Mouse (Mus musculus): ENCODE data around the gene Lix1l. TPM values are rescaled to one million over a fixed set of nuclear protein-coding genes. Genes with fewer than 3 reads are reported as not detected.

Gene Lix1l
- polyA plus RNA-seq, 1 experiment, result 8.1 TPM

DNA sequence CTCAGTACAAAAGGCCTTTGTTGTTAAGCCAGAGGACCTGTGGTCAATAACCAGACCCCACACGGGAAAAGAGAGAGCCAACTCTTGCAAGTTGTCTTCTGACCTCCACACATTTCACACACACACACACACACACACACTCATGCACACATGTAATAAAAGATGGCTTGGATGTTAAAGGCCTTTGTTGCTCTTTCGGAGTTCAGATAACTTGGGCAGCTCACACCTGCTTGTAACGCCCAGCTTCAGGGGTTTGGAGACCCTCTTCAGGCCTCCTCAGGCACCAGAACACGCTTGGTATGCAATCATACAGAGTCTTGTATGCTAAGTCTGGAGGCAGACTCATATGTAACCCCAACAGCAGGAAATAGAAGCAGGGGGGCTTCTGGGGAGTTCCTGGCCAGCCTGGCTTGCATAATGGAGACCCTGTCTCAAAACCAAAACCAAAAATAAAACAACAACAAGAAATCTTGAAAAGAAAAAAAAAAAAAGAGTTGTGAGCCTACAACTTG, 21.7 kb upstream of the Lix1l start:
- Histone ChIP-seq H3K4me1 (ENCODE audit: control insufficient read depth, insufficient read depth, low read length) (peaks cover 29% of the 10 kb centered on the region), H3K4me3 (ENCODE audit: control insufficient read depth, low read depth, low read length) (no peak overlapping the region), H3K27me3 (ENCODE audit: control insufficient read depth, insufficient read depth, low read length) (no peaks in the 10 kb centered on the region), H3K36me3 (ENCODE audit: control insufficient read depth, insufficient read depth, low read length) (no peaks in the 10 kb centered on the region), H3K27ac (ENCODE audit: control insufficient read depth, insufficient read depth, low read depth, low read length) (no peak overlapping the region)
- no peak for TF ChIP-seq POLR2A (IDR thresholded peaks at IDR 0.05; ENCODE audit: control insufficient read depth, low read depth, low read length)
- TF ChIP-seq CTCF (IDR thresholded peaks at IDR 0.05; ENCODE audit: control insufficient read depth, insufficient read depth, insufficient replicate concordance, low read depth, low read length), result no peak

DNA sequence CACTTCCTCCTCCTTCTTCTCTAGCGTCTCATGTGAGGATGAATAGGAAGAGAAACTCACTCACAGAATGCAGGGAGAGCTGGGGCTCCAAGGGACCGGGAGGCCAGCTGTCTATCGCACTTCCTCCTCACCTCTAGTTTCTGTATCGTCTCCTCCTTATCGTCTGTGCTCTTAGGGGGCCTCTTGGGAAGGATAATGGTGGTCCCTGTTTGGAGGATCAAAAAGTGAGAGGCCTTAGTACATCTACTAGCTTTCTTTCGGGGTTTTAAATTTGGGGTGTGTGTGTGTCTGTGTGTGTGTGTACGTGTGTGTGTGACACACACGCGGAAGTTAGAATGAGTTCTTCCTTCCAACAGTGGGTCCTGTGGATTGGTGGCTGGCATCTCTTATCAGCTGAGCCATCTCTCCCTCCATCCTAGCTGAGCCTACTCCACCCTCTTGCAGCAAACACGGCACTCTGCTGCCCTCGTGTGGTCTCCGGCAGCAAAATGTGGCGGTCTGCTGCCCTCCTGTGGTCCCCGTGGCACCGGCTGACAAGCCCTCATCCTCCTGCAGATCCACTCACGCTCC, 21.0 kb upstream of the Lix1l start:
- Histone ChIP-seq H3K27me3 (ENCODE audit: control insufficient read depth, insufficient read depth, low read length) (no peaks in the 10 kb centered on the region), H3K27ac (ENCODE audit: control insufficient read depth, insufficient read depth, low read depth, low read length) (no peak overlapping the region), H3K36me3 (ENCODE audit: control insufficient read depth, insufficient read depth, low read length) (no peaks in the 10 kb centered on the region), H3K4me1 (ENCODE audit: control insufficient read depth, insufficient read depth, low read length) (peaks cover 29% of the 10 kb centered on the region), H3K4me3 (ENCODE audit: control insufficient read depth, low read depth, low read length) (no peak overlapping the region)
- TF ChIP-seq CTCF (IDR thresholded peaks at IDR 0.05; ENCODE audit: control insufficient read depth, insufficient read depth, insufficient replicate concordance, low read depth, low read length), result peak; percentile 99
- TF ChIP-seq POLR2A (IDR thresholded peaks at IDR 0.05; ENCODE audit: control insufficient read depth, low read depth, low read length), result no peak

DNA sequence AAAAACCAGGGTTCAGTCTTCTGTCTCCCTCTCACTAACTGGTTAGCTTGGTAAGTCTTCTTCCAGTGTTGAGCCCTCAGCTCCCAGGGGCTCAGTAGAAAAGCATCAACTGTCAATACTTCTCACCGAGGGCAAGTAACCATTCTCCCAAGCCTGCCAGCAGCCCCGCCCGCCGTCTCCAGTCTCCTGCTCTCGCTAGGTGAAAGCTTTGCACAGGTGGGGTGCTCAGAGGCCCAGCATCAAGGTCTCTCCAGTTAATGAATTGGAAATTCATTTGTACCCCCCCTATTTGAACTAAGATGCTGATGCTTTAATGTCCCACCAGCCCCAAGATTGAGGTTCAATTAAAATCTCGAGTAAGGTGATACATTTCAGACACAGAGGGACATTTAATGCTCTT, 19.8 kb upstream of the Lix1l start:
- Histone ChIP-seq H3K4me3 (ENCODE audit: control insufficient read depth, low read depth, low read length) (no peak overlapping the region), H3K27me3 (ENCODE audit: control insufficient read depth, insufficient read depth, low read length) (no peaks in the 10 kb centered on the region), H3K27ac (ENCODE audit: control insufficient read depth, insufficient read depth, low read depth, low read length) (no peak overlapping the region), H3K4me1 (ENCODE audit: control insufficient read depth, insufficient read depth, low read length) (peaks cover 20% of the 10 kb centered on the region), H3K36me3 (ENCODE audit: control insufficient read depth, insufficient read depth, low read length) (no peaks in the 10 kb centered on the region)
- TF ChIP-seq POLR2A (IDR thresholded peaks at IDR 0.05; ENCODE audit: control insufficient read depth, low read depth, low read length), result no peak
- TF ChIP-seq CTCF (IDR thresholded peaks at IDR 0.05; ENCODE audit: control insufficient read depth, insufficient read depth, insufficient replicate concordance, low read depth, low read length), result no peak

DNA sequence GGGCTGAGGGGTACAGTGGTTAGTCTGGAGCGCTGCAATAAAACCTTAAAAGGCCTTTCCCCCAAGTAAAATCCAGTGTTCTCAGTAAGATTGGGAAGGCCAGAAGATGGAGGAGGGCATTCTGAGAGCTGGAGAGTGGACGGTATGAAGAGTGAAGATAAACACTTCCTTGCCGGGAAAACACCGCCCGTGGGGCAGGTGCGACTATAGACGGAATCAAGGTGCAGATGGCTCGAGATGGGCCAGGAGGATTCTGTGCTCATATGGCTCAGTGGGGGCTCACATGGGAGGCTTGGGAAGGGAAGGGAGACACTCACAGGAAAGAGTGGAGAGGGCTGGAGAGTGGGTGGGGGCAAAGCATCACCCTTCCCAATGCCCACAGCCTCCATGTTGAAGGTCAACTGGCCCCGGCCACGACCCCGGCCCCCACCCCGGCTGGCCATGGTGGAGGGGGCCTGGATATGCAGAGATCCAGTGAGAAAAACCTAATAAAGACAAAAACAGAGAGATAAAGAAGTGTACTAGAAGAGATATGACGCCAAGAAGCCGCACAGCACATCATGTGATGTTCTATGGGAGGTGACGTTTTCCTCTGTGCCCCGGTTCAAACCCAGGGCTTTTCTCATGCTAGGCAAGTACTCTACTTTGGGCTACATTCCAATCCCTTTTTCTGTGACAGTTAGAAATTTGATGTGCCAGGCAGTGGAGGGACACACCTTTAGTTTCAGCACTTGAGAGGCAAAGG, 19.0 kb upstream of the Lix1l start:
- Histone ChIP-seq H3K36me3 (ENCODE audit: control insufficient read depth, insufficient read depth, low read length) (no peaks in the 10 kb centered on the region), H3K4me3 (ENCODE audit: control insufficient read depth, low read depth, low read length) (no peak overlapping the region), H3K4me1 (ENCODE audit: control insufficient read depth, insufficient read depth, low read length) (peaks cover 14% of the 10 kb centered on the region), H3K27ac (ENCODE audit: control insufficient read depth, insufficient read depth, low read depth, low read length) (no peak overlapping the region), H3K27me3 (ENCODE audit: control insufficient read depth, insufficient read depth, low read length) (no peaks in the 10 kb centered on the region)
- TF ChIP-seq CTCF (IDR thresholded peaks at IDR 0.05; ENCODE audit: control insufficient read depth, insufficient read depth, insufficient replicate concordance, low read depth, low read length) (no peak), POLR2A (IDR thresholded peaks at IDR 0.05; ENCODE audit: control insufficient read depth, low read depth, low read length) (no peak)

GRCm38 (mm10) chr3:96583386-96583785, 17.6 kb upstream of the Lix1l start:
- H3K4me3 ChIP-seq (ENCODE audit: control insufficient read depth, low read depth, low read length), result no peak overlapping the region
- TF ChIP-seq CTCF (IDR thresholded peaks at IDR 0.05; ENCODE audit: control insufficient read depth, insufficient read depth, insufficient replicate concordance, low read depth, low read length) (no peak), POLR2A (IDR thresholded peaks at IDR 0.05; ENCODE audit: control insufficient read depth, low read depth, low read length) (no peak)
- no peaks in the 10 kb centered on the region for H3K36me3 ChIP-seq (ENCODE audit: control insufficient read depth, insufficient read depth, low read length)
- no peak overlapping the region for H3K27ac ChIP-seq (ENCODE audit: control insufficient read depth, insufficient read depth, low read depth, low read length)
- H3K4me1 ChIP-seq (ENCODE audit: control insufficient read depth, insufficient read depth, low read length), result peaks cover 8% of the 10 kb centered on the region
- H3K27me3 ChIP-seq (ENCODE audit: control insufficient read depth, insufficient read depth, low read length), result no peaks in the 10 kb centered on the region

- Histone ChIP-seq H3K36me3 (ENCODE audit: control insufficient read depth, insufficient read depth, low read length) (no peaks in the 10 kb centered on the region), H3K27me3 (ENCODE audit: control insufficient read depth, insufficient read depth, low read length) (no peaks in the 10 kb centered on the region), H3K4me1 (ENCODE audit: control insufficient read depth, insufficient read depth, low read length) (peaks cover 4% of the 10 kb centered on the region), H3K27ac (ENCODE audit: control insufficient read depth, insufficient read depth, low read depth, low read length) (no peak overlapping the region), H3K4me3 (ENCODE audit: control insufficient read depth, low read depth, low read length) (no peak overlapping the region)
- no peak for TF ChIP-seq POLR2A (IDR thresholded peaks at IDR 0.05; ENCODE audit: control insufficient read depth, low read depth, low read length)
- TF ChIP-seq CTCF (IDR thresholded peaks at IDR 0.05; ENCODE audit: control insufficient read depth, insufficient read depth, insufficient replicate concordance, low read depth, low read length), result no peak
Observed at GRCm38 (mm10) chr3:96590657-96591056, 10.3 kb upstream of the Lix1l start.

DNA sequence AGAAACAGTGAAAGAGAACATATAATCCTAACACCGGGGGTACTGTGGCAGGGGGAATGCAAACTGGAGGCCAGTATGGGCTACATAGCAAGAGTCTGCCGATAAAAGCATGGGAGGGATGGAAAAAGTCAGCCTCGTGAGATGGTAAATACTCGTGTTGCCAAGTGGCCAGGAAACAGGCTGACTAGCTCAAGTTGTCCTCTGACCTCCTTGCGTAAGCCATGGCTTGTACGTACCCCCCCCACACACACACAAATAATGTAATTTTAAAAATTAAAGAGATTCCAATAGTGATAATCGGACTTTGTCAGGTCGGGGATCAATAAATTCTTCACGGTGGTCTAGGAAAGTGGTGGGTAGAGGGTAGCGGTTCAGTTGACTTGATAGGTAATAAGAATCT, 7.6 kb upstream of the Lix1l start:
- Histone ChIP-seq H3K36me3 (ENCODE audit: control insufficient read depth, insufficient read depth, low read length) (no peaks in the 10 kb centered on the region), H3K4me1 (ENCODE audit: control insufficient read depth, insufficient read depth, low read length) (peaks cover 23% of the 10 kb centered on the region), H3K4me3 (ENCODE audit: control insufficient read depth, low read depth, low read length) (peak overlapping the region; percentile 98), H3K27ac (ENCODE audit: control insufficient read depth, insufficient read depth, low read depth, low read length) (peak overlapping the region; percentile 96), H3K27me3 (ENCODE audit: control insufficient read depth, insufficient read depth, low read length) (no peaks in the 10 kb centered on the region)
- TF ChIP-seq CTCF (IDR thresholded peaks at IDR 0.05; ENCODE audit: control insufficient read depth, insufficient read depth, insufficient replicate concordance, low read depth, low read length) (no peak), POLR2A (IDR thresholded peaks at IDR 0.05; ENCODE audit: control insufficient read depth, low read depth, low read length) (no peak)
